Comparison of ENCODE assay signal across 8 mouse cellular contexts in genomic region chr7:39551976-39552891, GRCm38 (mm10). TPM values are rescaled to one million over a fixed set of nuclear protein-coding genes. Genes with fewer than 3 reads are reported as not detected.
DNase-seq lines count a peak whose midpoint lies in the region; ATAC-seq and TF ChIP-seq lines count a peak whose summit lies in the region.

No protein-coding gene starts in this region.

- 2% methylated on average over 52 of the region's 52 CpGs for WGBS in forebrain, embryonic 15.5 days
- WGBS in lung, adult 2 months, result 3% methylated on average over 52 of the region's 52 CpGs

- H3K9me3 ChIP-seq in ES-E14 (ENCODE audit: control insufficient read depth, insufficient read depth, low read depth, low read length), result no peaks in the 10 kb centered on the region
- H3K9me3 ChIP-seq in forebrain, embryonic 15.5 days, result no peaks in the 10 kb centered on the region

- intact Hi-C loops in heart, postnatal 25 days (cut with DNase I), result loop anchor here (5.0 kb wide), 1 partner anchor 35 kb away; the partner anchor contains the start of gene Zfp619

- H3K27ac ChIP-seq in ES-E14 (ENCODE audit: insufficient read depth, low read depth, low read length, poor library complexity, severe bottlenecking), result peak overlapping the region; percentile 90
- H3K27ac ChIP-seq in forebrain, embryonic 15.5 days (replicated peaks), result peak overlapping the region; percentile 95

- 0 out of 2 replicates have a peak, but pooled peaks cover 2% of the 10 kb centered on the region for H3K36me3 ChIP-seq in ES-E14 (ENCODE audit: control insufficient read depth, insufficient read depth, low read length, poor library complexity, severe bottlenecking)
- H3K36me3 ChIP-seq in forebrain, embryonic 15.5 days, result peaks cover 8% of the 10 kb centered on the region; the same call in 1 of the 2 replicates

- TF ChIP-seq CTCF in lung, adult 2 months (IDR thresholded peaks at IDR 0.05; ENCODE audit: insufficient read depth, low read length), result no peak

- H3K4me3 ChIP-seq in ES-E14 (ENCODE audit: insufficient read depth in 1 of 2, low read depth in 1 of 2, low read length in 2 of 2, poor library complexity in 1 of 2, severe bottlenecking in 1 of 2), result peak overlapping the region; percentile 99
- peak overlapping the region; percentile 91 for H3K4me3 ChIP-seq in forebrain, embryonic 15.5 days
- H3K4me3 ChIP-seq in lung, adult 2 months (replicated peaks; ENCODE audit: extremely low read depth, low read depth, low read length), result peak overlapping the region; percentile 71

- H3K27me3 ChIP-seq in forebrain, embryonic 15.5 days, result no peaks in the 10 kb centered on the region

- H3K4me2 ChIP-seq in forebrain, embryonic 15.5 days (replicated peaks), result peak overlapping the region; percentile 54

- peaks cover 0 to 3% of the 10 kb centered on the region in 2 experiments; a peak in 1 of 4 replicates for H3K4me1 ChIP-seq in ES-E14 (ENCODE audit: control insufficient read depth in 2 of 2, insufficient read depth in 2 of 2, low read length in 2 of 2, poor library complexity in 1 of 2)
- peaks cover 16% of the 10 kb centered on the region for H3K4me1 ChIP-seq in forebrain, embryonic 15.5 days
- peaks cover 8% of the 10 kb centered on the region for H3K4me1 ChIP-seq in lung, adult 2 months (ENCODE audit: control insufficient read depth, insufficient read depth, low read length)

- ATAC-seq in forebrain, embryonic 15.5 days (replicated peaks), result peak; percentile 99
- peak; percentile 96 for ATAC-seq in neutrophil, adult 5-6 weeks (ENCODE audit: extremely low read depth, insufficient number of reproducible peaks, low FRiP score, poor library complexity, severe bottlenecking)

- TF ChIP-seq POLR2A in lung, adult 2 months (IDR thresholded peaks at IDR 0.05; ENCODE audit: borderline replicate concordance, extremely low read depth, low read depth, low read length), result peak; percentile 63; the same call in 1 of the 2 replicates

- in situ Hi-C loops in ES-E14 (cut with MboI; ENCODE audit: low sequenced_read_pairs in 2 of 2, unreplicated experiment in 2 of 2), result no loop called here

- DNase-seq in ES-E14 (ENCODE audit: low read depth, low spot score), result peak; percentile 88
- peak; percentile 95 for DNase-seq in cerebellum, adult 11-12 months
- DNase-seq in heart, postnatal 25 days (ENCODE audit: low spot score), result peak; percentile 94
- peak; percentile 95 to 99 for DNase-seq in layer of hippocampus, adult 18-20 months (ENCODE audit: low spot score in 2 of 2)
- peak; percentile 96 for DNase-seq in lung, adult 2 months
- peak; percentile 92 to 93 for DNase-seq in thymus, adult 18-20 months

- peak overlapping the region; percentile 97 for H3K9ac ChIP-seq in ES-E14 (ENCODE audit: insufficient read depth, low read depth, low read length, poor library complexity, severe bottlenecking)
- peak overlapping the region; percentile 87 for H3K9ac ChIP-seq in forebrain, embryonic 15.5 days (replicated peaks)

TF ChIP-seq in ES-E14, 5 proteins besides CTCF, POLR2A, EP300 and RAD21:
- no peak for TF ChIP-seq CHD2 (IDR thresholded peaks at IDR 0.05; ENCODE audit: low read depth, low read length)
- TF ChIP-seq ZNF384 (IDR thresholded peaks at IDR 0.05; ENCODE audit: low read depth, low read length), result no peak
- peak; percentile 56; the same call in 1 of the 2 replicates for TF ChIP-seq HCFC1 (IDR thresholded peaks at IDR 0.05; ENCODE audit: borderline replicate concordance, insufficient read depth, low read length)
- TF ChIP-seq ZC3H11A (IDR thresholded peaks at IDR 0.05; ENCODE audit: borderline replicate concordance, low read depth, low read length), result 0 out of 2 replicates have a peak, but pooled peaks have one; percentile 6
- TF ChIP-seq MAFK (IDR thresholded peaks at IDR 0.05; ENCODE audit: insufficient read depth, low read depth, low read length), result no peak

RNA-seq across cellular contexts. Expression of gene Zfp619, which starts 34.7 kb away (rescaled TPM):
- 3.7 and 4.2 TPM in 2 replicates for total RNA-seq in ES-E14 (2012; rRNA removed)
- 3.2 and 3.4 TPM in 2 replicates for polyA plus RNA-seq in forebrain, embryonic 15.5 days (2015; fragmentation: Nextera tagmentation; extraction: Ambion mirVana)
- 1 to 10 TPM; 1.8 to 2.2 TPM for total RNA-seq in heart, postnatal 25 days (2021)
- total RNA-seq in layer of hippocampus, adult 18-20 months (2021), result 1 to 10 TPM; 3.2 to 3.6 TPM
- polyA plus RNA-seq in lung, adult 2 months (2012; rRNA removed), result 0.44 and 0.56 TPM in 2 replicates
- total RNA-seq in neutrophil, adult 5-6 weeks (2017), result 7.0 and 7.2 TPM in 2 replicates

Comparison
In these comparisons a context has a peak if more than half of its experiments do, and no peak if none do; other contexts are left out.
1. Peak in every context shown above with its lines: DNase-seq, ATAC-seq, H3K4me3 ChIP-seq and H3K27ac ChIP-seq.